Mouse (Mus musculus): ENCODE measurements around the gene Abhd16b. TPM values are rescaled to one million over a fixed set of nuclear protein-coding genes. Genes with fewer than 3 reads are reported as not detected.

Gene Abhd16b
- total RNA-seq, 2 experiments from 2014 or later = not detected

- intact Hi-C loops (cut with DNase I) = no loop called here
- DNase-seq = peak; percentile 48 to 56
These were observed 8.4 kb upstream of the Abhd16b start for GRCm38 (mm10) chr2:181484456-181485233.

DNA sequence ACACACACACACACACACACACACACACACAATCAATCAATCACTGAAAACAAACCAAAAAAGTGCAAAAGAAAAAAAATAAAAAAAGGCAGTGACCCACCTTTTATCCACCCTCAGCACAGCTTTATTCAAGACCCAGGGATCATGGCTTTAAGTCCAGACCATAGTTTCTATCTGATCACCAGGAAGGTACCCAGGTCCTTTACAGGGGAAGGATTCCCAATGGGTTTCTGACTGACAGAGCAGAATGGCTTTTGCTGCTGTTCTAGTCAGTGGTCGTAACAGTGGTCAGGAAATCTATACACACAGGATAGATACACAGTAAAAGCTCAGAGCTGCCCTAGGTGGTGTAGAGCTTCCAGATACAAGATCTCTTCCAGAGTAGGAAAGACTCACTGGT lies 7.3 kb upstream of the Abhd16b start:
- no peak for DNase-seq

GRCm38 (mm10) chr2:181487338-181488277 lies 5.4 kb upstream of the Abhd16b start:
- intact Hi-C loops (cut with DNase I) = loop anchor here (2.0 kb wide), 1 partner anchor 29 kb away; the partner anchor contains the start of gene Zbtb46
- peak; percentile 33 to 60 for DNase-seq

More for the DNA sequence above, 7.3 kb upstream of the Abhd16b start:
- intact Hi-C loops (cut with DNase I) = loop anchor here (2.0 kb wide), 1 partner anchor 27 kb away; the partner anchor contains the start of gene Zbtb46

DNA sequence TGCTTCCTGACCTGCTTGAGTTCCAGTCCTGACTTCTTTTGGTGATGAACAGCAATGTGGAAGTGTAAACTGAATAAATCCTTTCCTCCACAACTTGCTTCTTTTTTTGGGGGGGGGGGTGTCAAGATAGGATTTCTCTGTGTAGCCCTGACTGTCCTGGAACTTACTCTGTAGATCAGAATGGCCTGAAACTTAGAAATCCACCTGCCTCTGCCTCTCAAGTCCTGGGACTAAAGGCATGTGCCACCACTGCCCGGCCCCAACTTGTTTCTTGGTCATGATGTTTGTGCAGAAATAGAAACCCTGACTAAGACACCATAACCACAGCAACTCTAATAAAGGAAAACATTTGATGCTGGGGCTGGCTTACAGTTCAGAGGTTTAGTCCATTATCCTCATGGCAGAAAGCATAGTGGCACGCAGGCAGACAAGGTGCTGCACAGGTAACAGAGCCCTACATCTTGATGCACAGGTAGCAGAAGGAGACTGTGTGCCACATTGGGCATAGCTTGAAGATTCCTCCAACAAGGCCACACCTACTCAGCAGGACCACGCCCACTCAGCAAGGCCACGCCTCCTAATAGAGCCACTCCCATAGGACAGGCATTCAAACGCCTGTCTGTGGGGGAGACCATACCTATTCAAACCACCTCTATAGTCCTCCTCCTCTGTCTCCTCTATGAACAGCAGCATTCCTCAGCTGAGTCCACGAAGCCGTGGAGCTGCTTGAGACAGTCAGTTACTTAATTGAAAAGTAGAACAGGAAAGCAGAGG lies 1.4 kb upstream of the Abhd16b start:
- DNase-seq = peak in 1 of 2 experiments; percentile 20
- intact Hi-C loops (cut with DNase I) = no loop called here

DNA sequence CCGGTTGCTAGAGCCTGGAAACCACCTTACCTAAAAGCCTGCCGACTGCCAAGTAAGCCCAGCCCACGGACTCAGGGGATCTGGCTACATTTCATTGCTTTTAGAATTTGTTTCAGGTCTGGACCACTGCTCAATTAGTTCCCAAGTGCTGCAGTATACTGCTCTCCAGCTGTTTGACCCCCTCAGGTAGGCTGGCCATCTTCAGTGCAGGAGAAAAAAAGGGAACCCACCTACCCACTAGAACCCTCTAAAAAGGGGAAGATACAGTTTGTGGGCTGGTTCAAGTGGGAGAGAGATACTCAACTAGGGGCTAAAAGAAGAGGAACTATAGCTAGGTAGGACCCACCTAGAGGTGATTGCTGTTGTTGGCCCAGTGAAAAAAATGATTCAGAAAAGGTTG lies 800 bp upstream of the Abhd16b start:
- intact Hi-C loops (cut with DNase I) = no loop called here
- DNase-seq = no peak

DNA sequence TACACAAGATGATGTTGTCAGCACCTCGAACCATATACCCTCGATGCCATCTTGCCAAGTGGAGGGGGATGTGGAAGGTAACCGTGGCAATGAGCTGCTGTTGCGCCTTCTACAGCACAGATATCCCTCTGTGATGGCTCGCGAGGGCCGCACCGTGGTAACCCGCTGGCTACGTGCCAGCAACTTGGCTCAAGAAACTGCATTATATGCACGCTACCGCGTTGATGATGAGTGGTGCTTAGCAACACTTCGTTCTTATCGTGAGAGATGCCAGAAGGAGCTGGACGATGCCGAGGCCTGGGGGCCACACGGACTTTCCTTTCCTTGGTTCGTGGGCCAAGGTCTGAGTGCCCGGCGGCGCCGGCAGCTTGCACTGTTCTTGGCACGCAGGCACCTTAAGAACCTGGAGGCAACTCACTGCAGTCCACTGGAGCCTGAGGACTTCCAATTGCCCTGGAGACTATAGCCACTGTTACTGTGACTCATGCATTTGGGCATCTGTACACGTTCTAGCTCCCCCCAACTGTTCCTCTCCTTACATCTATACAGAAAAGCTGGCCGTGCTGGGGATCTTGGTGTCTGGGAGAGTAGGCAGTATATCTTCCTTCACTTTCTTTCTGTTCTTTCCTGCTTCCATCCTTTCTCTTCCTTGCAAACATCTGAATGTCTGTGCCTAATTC lies 1.4 kb downstream of the Abhd16b start:
- intact Hi-C loops (cut with DNase I) = no loop called here
- no peak for DNase-seq

DNA sequence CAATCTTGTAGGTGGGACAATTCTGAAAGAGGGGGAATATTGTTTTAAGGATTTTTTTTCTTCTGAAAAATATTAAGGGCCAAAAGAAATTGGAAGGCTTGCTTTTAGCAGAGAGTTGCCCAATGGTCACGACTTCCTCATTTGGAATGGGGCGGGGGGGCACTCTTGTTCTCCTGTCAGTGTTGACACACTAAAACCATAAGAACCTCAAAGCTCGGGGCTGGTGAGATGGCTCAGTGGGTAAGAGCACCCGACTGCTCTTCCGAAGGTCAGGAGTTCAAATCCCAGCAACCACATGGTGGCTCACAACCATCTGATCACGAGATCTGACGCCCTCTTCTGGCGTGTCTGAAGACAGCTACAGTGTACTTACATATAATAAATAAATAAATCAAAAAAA lies 2.8 kb downstream of the Abhd16b start:
- intact Hi-C loops (cut with DNase I) = loop anchor here (1.0 to 2.0 kb wide), 3 partner anchors 37 to 104 kb away; partner anchors contain the start of gene Zbtb46
- peak; percentile 15 to 17 for DNase-seq

DNA sequence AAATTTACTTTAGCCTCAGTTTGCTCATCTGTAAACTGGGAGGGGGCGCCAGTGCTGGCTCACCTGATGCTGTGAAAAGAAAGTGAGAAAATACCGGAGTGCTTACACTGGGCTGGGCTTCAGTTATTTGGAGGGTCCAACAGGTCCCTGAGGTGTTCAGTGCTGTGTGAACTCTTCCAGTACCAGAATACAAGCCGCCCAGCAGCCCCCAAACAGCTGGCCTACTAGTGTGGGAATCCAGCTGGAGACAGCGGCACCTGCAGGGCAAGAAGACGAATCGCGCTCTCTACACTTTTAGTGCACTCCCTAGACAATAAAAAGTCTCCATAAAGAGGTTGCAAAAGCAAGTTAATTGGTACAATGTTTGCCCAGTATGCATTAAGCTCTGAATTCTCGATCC lies 3.3 kb downstream of the Abhd16b start:
- intact Hi-C loops (cut with DNase I) = loop anchor here (1.0 to 2.0 kb wide), 3 partner anchors 37 to 104 kb away; partner anchors contain the start of gene Zbtb46
- peak; percentile 63 to 69 for DNase-seq

- intact Hi-C loops (cut with DNase I) = loop anchor here (1.0 to 2.0 kb wide), 3 partner anchors 38 to 105 kb away; partner anchors contain the start of gene Zbtb46
These were observed 4.0 kb downstream of the Abhd16b start, which contains the start of gene Tpd52l2 for GRCm38 (mm10) chr2:181496831-181497547. Gene Tpd52l2 (plus strand): TSS chr2:181497142.

GRCm38 (mm10) chr2:181497548-181497875 lies 4.5 kb downstream of the Abhd16b start:
- intact Hi-C loops (cut with DNase I) = loop anchor here (2.0 kb wide), 1 partner anchor 39 kb away; the partner anchor contains the start of gene Zbtb46
- peak; percentile 61 to 69 for DNase-seq

More at GRCm38 (mm10) chr2:181496831-181497547, 4.0 kb downstream of the Abhd16b start, which contains the start of gene Tpd52l2:
- peak; percentile 87 to 89 for DNase-seq

GRCm38 (mm10) chr2:181498644-181499043 lies 5.6 kb downstream of the Abhd16b start:
- intact Hi-C loops (cut with DNase I) = loop anchor here (2.0 kb wide), 1 partner anchor 20 kb away; no protein-coding TSS in a partner anchor
- DNase-seq = no peak

DNA sequence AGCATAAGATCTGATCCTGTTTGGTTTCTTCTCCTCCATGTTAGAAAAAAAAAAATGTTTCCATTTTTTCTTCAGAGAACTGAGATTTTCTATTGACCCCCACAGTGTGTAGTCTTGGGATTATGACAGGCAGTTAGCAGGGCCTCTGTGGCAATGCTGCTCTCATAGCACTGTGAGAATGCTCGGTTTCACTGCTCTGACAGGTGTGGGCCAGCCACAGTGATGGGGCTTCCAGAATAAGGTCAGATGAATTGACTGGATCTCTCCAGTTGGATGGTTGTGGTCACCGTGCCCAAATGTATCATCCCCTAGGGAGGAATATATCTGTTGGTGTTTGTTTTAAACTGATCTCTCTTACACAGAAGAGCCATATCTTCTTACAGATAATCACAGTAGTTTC lies 16.2 kb downstream of the Abhd16b start:
- intact Hi-C loops (cut with DNase I) = no loop called here
- no peak for DNase-seq

GRCm38 (mm10) chr2:181511231-181511630 lies 18.2 kb downstream of the Abhd16b start:
- intact Hi-C loops (cut with DNase I) = no loop called here
- DNase-seq = no peak

DNA sequence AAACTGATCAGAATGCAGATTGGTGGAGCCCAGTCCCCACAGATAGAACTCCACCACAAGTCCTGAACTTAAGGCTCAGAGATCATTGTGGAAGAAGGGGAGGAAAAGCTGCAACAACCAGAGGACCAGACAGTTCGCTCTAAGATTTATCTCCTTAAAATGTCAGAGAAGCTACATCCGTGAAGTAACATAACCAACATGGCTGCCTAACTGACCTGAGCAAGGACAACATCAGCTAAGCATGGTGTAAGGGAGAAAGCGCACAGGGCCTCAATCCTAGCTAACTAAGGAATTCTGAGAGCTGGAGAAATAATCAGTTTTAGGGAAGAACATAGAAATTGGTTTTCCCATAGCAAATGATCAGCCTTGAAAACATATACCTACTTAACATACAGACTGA lies 26.2 kb downstream of the Abhd16b start:
- intact Hi-C loops (cut with DNase I) = loop anchor here (2.0 kb wide), 1 partner anchor 20 kb away; no protein-coding TSS in a partner anchor
- no peak for DNase-seq

GRCm38 (mm10) chr2:181520118-181520935 lies 27.3 kb downstream of the Abhd16b start, which contains the start of gene Dnajc5:
Gene Dnajc5 (plus strand): TSS chr2:181520485.
- intact Hi-C loops (cut with DNase I) = loop anchor here (1.0 kb wide), 1 partner anchor 61 kb away; no protein-coding TSS in a partner anchor
- DNase-seq = peak; percentile 96 to 97

- no peak for DNase-seq
- intact Hi-C loops (cut with DNase I) = loop anchor here (1.0 kb wide), 1 partner anchor 60 kb away; no protein-coding TSS in a partner anchor
These were observed 27.9 kb downstream of the Abhd16b start for GRCm38 (mm10) chr2:181520936-181521227.

DNA sequence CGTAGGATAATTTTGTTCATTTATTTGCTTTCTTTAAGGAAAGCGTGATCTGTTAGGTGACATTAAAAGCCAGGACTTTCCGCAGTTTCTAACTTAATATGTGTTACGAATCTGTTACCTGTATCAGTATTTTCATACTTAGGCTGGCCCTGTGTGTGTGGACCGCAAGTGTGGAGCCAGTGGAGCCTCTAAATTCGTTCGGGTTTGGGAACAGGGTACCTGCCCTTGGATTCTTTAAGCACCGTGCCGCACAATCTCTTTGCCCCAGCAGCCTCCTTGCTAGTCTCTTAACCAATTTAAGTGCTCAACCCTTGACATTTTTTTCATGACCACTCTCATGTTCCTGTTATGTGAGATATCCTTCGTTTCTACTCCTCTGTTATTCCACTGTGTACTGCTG lies 28.5 kb downstream of the Abhd16b start:
- DNase-seq = no peak
- intact Hi-C loops (cut with DNase I) = no loop called here

DNA sequence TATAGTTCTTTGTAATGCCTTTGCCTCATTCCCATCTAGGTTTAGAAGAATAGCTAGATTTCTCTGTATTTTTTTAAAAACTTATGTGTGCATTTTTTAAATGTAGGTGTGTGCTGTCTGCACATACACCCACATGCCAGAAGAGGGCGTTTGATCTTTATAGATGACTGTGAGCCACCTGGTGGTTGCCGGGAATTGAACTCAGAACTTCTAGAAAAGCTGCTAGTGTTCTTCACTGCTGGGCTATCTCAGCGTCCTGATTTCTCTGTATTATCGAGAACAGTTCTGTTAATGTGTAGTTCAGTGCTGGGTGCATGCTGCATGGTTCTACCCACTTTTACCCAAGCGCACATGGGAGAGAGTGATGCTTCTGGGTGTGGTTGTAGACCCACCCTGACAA lies 29.8 kb downstream of the Abhd16b start:
- intact Hi-C loops (cut with DNase I) = no loop called here
- DNase-seq = peak in 1 of 2 experiments; percentile 20

Measured in heart, postnatal 36 days (tissue).